Mouse (Mus musculus) cerebellum, adult 2 months (tissue): ENCODE results near the gene Cyb5rl.

ENCODE experiments used
- CTCF ChIP-seq: fragments of 200-500 bp; IDR thresholded peaks from 2 replicates; pipeline ENCODE4 v1.5.1; 2011; ENCODE audit warnings: low read depth, mild to moderate bottlenecking, control low read depth, low read length, moderate library complexity, borderline replicate concordance; ENCODE audit not compliant: insufficient read depth
- POLR2A ChIP-seq: fragments of 200-500 bp; IDR thresholded peaks from 2 replicates; pipeline ENCODE4 v1.6.1; 2011; ENCODE audit warnings: low read length, control low read depth, borderline replicate concordance; ENCODE audit not compliant: insufficient read depth

GRCm38 (mm10) chr4:107018521-107018920, 48.3 kb upstream of the Cyb5rl start:
- TF ChIP-seq CTCF (no peak), POLR2A (no peak)
